Mouse (Mus musculus): ENCODE results near the gene Maz.

DNA sequence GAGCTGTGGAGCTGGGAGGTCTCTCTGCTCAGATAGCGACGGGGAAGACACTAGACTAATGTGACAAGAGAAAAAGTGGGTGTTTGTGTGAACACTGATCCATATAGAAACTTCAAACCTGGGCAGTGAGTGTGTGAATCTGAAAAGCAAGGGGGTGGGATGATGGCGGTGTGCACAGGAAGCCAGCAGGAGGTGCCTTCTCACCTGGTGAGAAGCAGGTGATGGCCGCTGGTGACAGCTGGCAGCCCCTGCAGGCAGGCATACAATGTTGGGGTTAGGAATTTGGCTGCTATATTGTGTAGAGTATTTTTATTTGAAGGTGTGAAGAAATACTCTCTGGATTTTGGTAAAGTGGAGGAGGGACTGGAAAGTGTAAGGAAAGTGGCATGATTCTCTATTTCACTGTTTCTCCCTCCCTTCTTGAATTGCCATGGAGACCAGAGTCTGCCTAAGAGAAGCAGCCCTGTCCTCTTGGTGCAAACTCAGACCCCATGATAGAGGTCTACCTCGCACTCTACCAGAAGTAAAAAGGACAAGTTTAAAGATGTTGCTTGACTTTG, 28.3 kb upstream of the Maz start:
- TF ChIP-seq CTCF (conservative IDR thresholded peaks at IDR 0.05; ENCODE audit: low read length): no peak
- no peak for TF ChIP-seq POU5F1 (IDR thresholded peaks at IDR 0.05; ENCODE audit: borderline replicate concordance, low read length)

Measured in E14TG2a.4 (cell line).